ENCODE assay signal across 8 mouse cellular contexts in the genomic region with DNA sequence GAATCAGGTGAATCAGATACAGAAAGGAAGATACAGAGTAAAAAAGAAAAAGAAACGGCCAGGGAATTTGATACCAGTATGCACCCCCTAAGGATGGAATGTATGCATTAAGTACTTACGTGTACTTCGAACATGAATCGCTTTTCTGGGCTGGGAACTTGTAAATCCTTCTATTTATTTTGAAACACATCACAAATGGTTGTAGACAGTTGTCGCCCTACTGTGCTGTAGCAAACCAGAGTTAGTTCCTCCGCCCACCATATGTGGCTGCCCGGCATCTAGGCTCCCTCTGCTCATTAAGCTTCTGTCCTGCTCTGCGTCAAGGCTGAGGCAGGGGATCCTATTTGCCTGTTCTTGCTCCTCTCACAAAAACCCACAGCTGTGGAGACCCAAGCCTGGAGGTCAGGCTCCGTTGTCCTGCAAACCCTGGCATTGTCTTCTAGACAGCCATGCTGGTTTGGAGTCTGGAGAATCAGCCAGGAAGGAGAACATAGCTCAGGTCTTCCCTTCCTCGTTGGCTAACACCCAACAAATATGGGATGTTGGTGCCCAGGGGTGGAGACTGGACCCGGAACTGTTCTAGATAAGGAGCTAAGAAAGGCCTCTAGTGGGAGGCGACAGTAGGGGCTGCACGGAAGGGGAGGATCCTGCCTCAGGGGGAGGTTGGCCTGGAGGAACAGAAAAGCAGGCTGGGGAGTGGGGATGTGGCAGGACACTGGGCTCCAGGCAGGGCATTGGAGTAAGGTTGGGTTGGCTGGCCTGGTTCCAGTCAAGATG.
A peak's percentile ranks its signal among the peaks of the same experiment; 100 is the strongest.
DNase-seq lines count a peak whose midpoint lies in the region; ATAC-seq and TF ChIP-seq lines count a peak whose summit lies in the region.

No protein-coding gene starts in this region.

- 67% methylated on average over 13 of the region's 13 CpGs for WGBS in hindbrain, embryonic 16.5 days
- 67% methylated on average over 13 of the region's 13 CpGs for whole genome bisulfite sequencing in hindbrain, embryonic 14.5 days
- 52% methylated on average over 13 of the region's 13 CpGs for WGBS in heart, embryonic 13.5 days
- WGBS in liver, adult 2 months, result 76% methylated on average over 13 of the region's 13 CpGs

- no peak overlapping the region for H3K4me3 ChIP-seq in hindbrain, embryonic 16.5 days (ENCODE audit: low read length)
- no peak overlapping the region for H3K4me3 ChIP-seq in hindbrain, embryonic 14.5 days (replicated peaks; ENCODE audit: low read length)
- no peak overlapping the region for H3K4me3 ChIP-seq in heart, embryonic 13.5 days
- no peak overlapping the region for H3K4me3 ChIP-seq in liver, adult 2 months (ENCODE audit: insufficient read depth, low read depth, low read length)
- H3K4me3 ChIP-seq in left cerebral cortex, adult 2 months, result no peak overlapping the region

- no peaks in the 10 kb centered on the region for H3K36me3 ChIP-seq in hindbrain, embryonic 16.5 days (ENCODE audit: control insufficient read depth, insufficient read depth, low read length)
- H3K36me3 ChIP-seq in hindbrain, embryonic 14.5 days (replicated peaks; ENCODE audit: control insufficient read depth, insufficient read depth), result peaks cover 5% of the 10 kb centered on the region
- H3K36me3 ChIP-seq in heart, embryonic 13.5 days, result no peaks in the 10 kb centered on the region; the same call in 1 of the 2 replicates
- no peaks in the 10 kb centered on the region for H3K36me3 ChIP-seq in liver, adult 2 months (ENCODE audit: control insufficient read depth, insufficient read depth, low read length)

- no peaks in the 10 kb centered on the region for H3K4me1 ChIP-seq in hindbrain, embryonic 16.5 days (ENCODE audit: control insufficient read depth, insufficient read depth, low read depth, low read length)
- H3K4me1 ChIP-seq in hindbrain, embryonic 14.5 days (replicated peaks; ENCODE audit: control insufficient read depth, insufficient read depth, low read length), result 0 out of 2 replicates have a peak, but pooled peaks cover 4% of the 10 kb centered on the region
- peaks cover 38% of the 10 kb centered on the region for H3K4me1 ChIP-seq in heart, embryonic 13.5 days
- H3K4me1 ChIP-seq in liver, adult 2 months (ENCODE audit: control insufficient read depth, insufficient read depth, low read length), result no peaks in the 10 kb centered on the region

- H3K79me2 ChIP-seq in liver, adult 2 months (ENCODE audit: control insufficient read depth, insufficient read depth, low read length), result no peaks in the 10 kb centered on the region

- no peak overlapping the region for H3K9ac ChIP-seq in hindbrain, embryonic 16.5 days (ENCODE audit: low read depth, low read length)
- no peak overlapping the region for H3K9ac ChIP-seq in hindbrain, embryonic 14.5 days
- no peak overlapping the region; the same call in 1 of the 2 replicates for H3K9ac ChIP-seq in heart, embryonic 13.5 days
- no peak overlapping the region for H3K9ac ChIP-seq in liver, adult 2 months (ENCODE audit: low read depth, low read length)

- DNase-seq in hindbrain, embryonic 14.5 days (ENCODE audit: low spot score), result no peak
- peak; percentile 23 for DNase-seq in liver, adult 2 months (ENCODE audit: extremely low read depth, low read depth, low spot score)
- no peak for DNase-seq in layer of hippocampus, adult 11-12 months (ENCODE audit: low spot score)
- no peak for DNase-seq in cerebellum, postnatal 25 days
- no peak for DNase-seq in left cerebral cortex, adult 2 months (ENCODE audit: extremely low spot score in 1 of 2, low spot score in 2 of 2)

- no peaks in the 10 kb centered on the region for H3K9me3 ChIP-seq in hindbrain, embryonic 16.5 days (ENCODE audit: control insufficient read depth, low read length)
- H3K9me3 ChIP-seq in hindbrain, embryonic 14.5 days (ENCODE audit: control insufficient read depth, low read length), result no peaks in the 10 kb centered on the region
- no peaks in the 10 kb centered on the region for H3K9me3 ChIP-seq in heart, embryonic 13.5 days

- no peak overlapping the region for H3K4me2 ChIP-seq in hindbrain, embryonic 16.5 days (ENCODE audit: low read length)
- H3K4me2 ChIP-seq in hindbrain, embryonic 14.5 days (replicated peaks), result no peak overlapping the region
- peak overlapping the region; percentile 30 for H3K4me2 ChIP-seq in heart, embryonic 13.5 days

- peak; percentile 28; the same call in 1 of the 2 replicates for ATAC-seq in hindbrain, embryonic 16.5 days
- no peak for ATAC-seq in hindbrain, embryonic 14.5 days (ENCODE audit: low FRiP score)
- peak; percentile 28; the same call in 1 of the 2 replicates for ATAC-seq in heart, embryonic 13.5 days (ENCODE audit: extremely low read depth, insufficient number of reproducible peaks, low FRiP score, low TSS enrichment)
- ATAC-seq in megakaryocyte-erythroid progenitor cell, adult 5-6 weeks (replicated peaks; ENCODE audit: low FRiP score, low TSS enrichment, poor library complexity, severe bottlenecking), result peak; percentile 89

- TF ChIP-seq POLR2A in liver, adult 2 months (IDR thresholded peaks at IDR 0.05; ENCODE audit: extremely low read depth, insufficient read depth, low read length), result no peak

- intact Hi-C loops in left cerebral cortex, adult 2 months (cut with DNase I), result no loop called here

- no peak for TF ChIP-seq CTCF in liver, adult 2 months (IDR thresholded peaks at IDR 0.05; ENCODE audit: low read depth, low read length)
- TF ChIP-seq CTCF in left cerebral cortex, adult 2 months (IDR thresholded peaks at IDR 0.05), result no peak

- H3K27ac ChIP-seq in hindbrain, embryonic 16.5 days (ENCODE audit: low read depth, low read length), result no peak overlapping the region
- no peak overlapping the region for H3K27ac ChIP-seq in hindbrain, embryonic 14.5 days
- peak overlapping the region; percentile 74 for H3K27ac ChIP-seq in heart, embryonic 13.5 days (replicated peaks)
- no peak overlapping the region for H3K27ac ChIP-seq in liver, adult 2 months (replicated peaks; ENCODE audit: insufficient read depth, low read depth, low read length)
- no peak overlapping the region for H3K27ac ChIP-seq in left cerebral cortex, adult 2 months

- no peaks in the 10 kb centered on the region for H3K27me3 ChIP-seq in hindbrain, embryonic 16.5 days (replicated peaks; ENCODE audit: control insufficient read depth, insufficient read depth, low read length)
- H3K27me3 ChIP-seq in hindbrain, embryonic 14.5 days (ENCODE audit: control insufficient read depth, insufficient read depth, low read length), result no peaks in the 10 kb centered on the region
- H3K27me3 ChIP-seq in heart, embryonic 13.5 days (replicated peaks), result no peaks in the 10 kb centered on the region
- no peaks in the 10 kb centered on the region for H3K27me3 ChIP-seq in liver, adult 2 months (ENCODE audit: control insufficient read depth, insufficient read depth, low read length)
